Mouse (Mus musculus) neural tube, postnatal 0 days (tissue): ENCODE data around the gene Aqp12. TPM values are rescaled to one million over a fixed set of nuclear protein-coding genes. Genes with fewer than 3 reads are reported as not detected.

Experiments used
- polyA plus RNA-seq: library from polyadenylated mRNA; unstranded; fragments of >200 nt; fragmentation: Nextera tagmentation; extraction: Ambion mirVana; gene quantifications from 2 replicates; pipeline ENCODE4 v1.2.1, GENCODE M21; 2015

Gene Aqp12
- polyA plus RNA-seq: not detected in 2 replicates

DNA sequence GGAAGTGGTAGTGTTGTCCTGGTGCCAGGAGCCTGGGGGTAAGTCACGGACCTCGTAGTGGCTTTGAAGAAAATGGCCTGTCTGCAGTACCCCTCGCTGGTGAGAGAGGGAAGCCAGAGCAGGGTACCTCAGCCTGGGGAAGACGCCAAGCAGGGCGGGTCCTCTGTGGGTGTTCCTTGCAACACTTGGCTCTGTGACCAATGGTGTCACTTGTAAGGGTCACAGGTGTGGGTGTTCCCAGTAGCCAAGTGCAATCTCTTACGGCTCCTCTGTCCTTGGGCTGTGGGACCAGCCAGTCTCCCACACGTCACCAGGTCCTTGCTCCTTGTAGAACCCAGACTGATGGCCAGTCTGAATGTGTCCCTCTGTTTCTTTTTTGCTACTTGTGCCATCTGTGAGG, at the start of gene Aqp12:
Gene Aqp12, plus strand, starts transcription at position 274 of the 400 bp plus-strand sequence.

Other genes with a start within 250 kb of the Aqp12 start
- 54.3 and 63.1 TPM in 2 replicates for gene Gpc1, start 174.7 kb upstream of the Aqp12 start, polyA plus RNA-seq
- gene Ankmy1, start 103.4 kb upstream of the Aqp12 start, polyA plus RNA-seq: 0.09 and 0.10 TPM in 2 replicates
- gene Dusp28, start 99.4 kb upstream of the Aqp12 start, polyA plus RNA-seq: 22.5 and 22.9 TPM in 2 replicates
- 32.9 and 36.7 TPM in 2 replicates for gene Rnpepl1, start 95.6 kb upstream of the Aqp12 start, polyA plus RNA-seq
- gene Capn10, start 72.0 kb upstream of the Aqp12 start, polyA plus RNA-seq: 58.2 and 64.1 TPM in 2 replicates
- 0.21 and 0.27 TPM in 2 replicates for gene Gpr35, start 55.5 kb upstream of the Aqp12 start, polyA plus RNA-seq
- 639 and 734 TPM in 2 replicates for gene Kif1a, start 95.6 kb downstream of the Aqp12 start, polyA plus RNA-seq
- 0.18 TPM in 1 of 2 replicates, not detected in the other for gene Agxt, start 128.9 kb downstream of the Aqp12 start, polyA plus RNA-seq
- gene 2310007B03Rik, start 154.6 kb downstream of the Aqp12 start, polyA plus RNA-seq: 0.10 TPM in 1 of 2 replicates, not detected in the other
- 0.28 and 0.34 TPM in 2 replicates for gene Crocc2, start 162.4 kb downstream of the Aqp12 start, polyA plus RNA-seq
- gene Sned1, start 229.5 kb downstream of the Aqp12 start, polyA plus RNA-seq: 5.1 and 6.7 TPM in 2 replicates